Mouse (Mus musculus) heart, embryonic 10.5 days (tissue): ENCODE measurements around the gene Zfp784. TPM values are rescaled to one million over a fixed set of nuclear protein-coding genes. Genes with fewer than 3 reads are reported as not detected.

Source experiments
- DNase-seq: peaks from one replicate; pipeline ENCODE4 v3.0.0-alpha.2; 2017; ENCODE audit warnings: low spot score
- H3K27ac ChIP-seq: fragments of 300-500 bp; sonication (generic); 2 replicates; pipeline ENCODE4 v1.5.1; 2016; ENCODE audit warnings: mild to moderate bottlenecking
- H3K27me3 ChIP-seq: fragments of 300-500 bp; sonication (generic); 2 replicates; pipeline ENCODE4 v1.6.1; 2016; ENCODE audit warnings: mild to moderate bottlenecking; ENCODE audit not compliant: poor library complexity, insufficient read depth, severe bottlenecking
- H3K36me3 ChIP-seq: fragments of 300-500 bp; sonication (generic); 2 replicates; pipeline ENCODE4 v1.6.1; 2016; ENCODE audit warnings: mild to moderate bottlenecking, moderate library complexity
- H3K4me1 ChIP-seq: fragments of 300-500 bp; sonication (generic); 2 replicates; pipeline ENCODE4 v1.6.1; 2016; ENCODE audit warnings: mild to moderate bottlenecking
- H3K4me3 ChIP-seq: fragments of 300-500 bp; sonication (generic); 2 replicates; pipeline ENCODE4 v1.5.1; 2016; ENCODE audit warnings: mild to moderate bottlenecking, moderate library complexity
- H3K9me3 ChIP-seq: fragments of 300-500 bp; sonication (generic); 2 replicates; pipeline ENCODE4 v1.6.1; 2016; ENCODE audit warnings: mild to moderate bottlenecking, moderate library complexity
- WGBS: fragments of 180-500 bp; shearing (Covaris S2); methylation state at CpG from one replicate; pipeline ENCODE4 v1.1.7; 2016; 5-methylcytosine and 5-hydroxymethylcytosine counted together
- polyA plus RNA-seq: library from polyadenylated mRNA; unstranded; fragments of >200 nt; fragmentation: Nextera tagmentation; extraction: Ambion mirVana; gene quantifications from 2 replicates; pipeline ENCODE4 v1.2.1, GENCODE M21; 2016

The Zfp784 gene
- polyA plus RNA-seq, 1 experiment from 2014 or later: 3.9 TPM

DNA sequence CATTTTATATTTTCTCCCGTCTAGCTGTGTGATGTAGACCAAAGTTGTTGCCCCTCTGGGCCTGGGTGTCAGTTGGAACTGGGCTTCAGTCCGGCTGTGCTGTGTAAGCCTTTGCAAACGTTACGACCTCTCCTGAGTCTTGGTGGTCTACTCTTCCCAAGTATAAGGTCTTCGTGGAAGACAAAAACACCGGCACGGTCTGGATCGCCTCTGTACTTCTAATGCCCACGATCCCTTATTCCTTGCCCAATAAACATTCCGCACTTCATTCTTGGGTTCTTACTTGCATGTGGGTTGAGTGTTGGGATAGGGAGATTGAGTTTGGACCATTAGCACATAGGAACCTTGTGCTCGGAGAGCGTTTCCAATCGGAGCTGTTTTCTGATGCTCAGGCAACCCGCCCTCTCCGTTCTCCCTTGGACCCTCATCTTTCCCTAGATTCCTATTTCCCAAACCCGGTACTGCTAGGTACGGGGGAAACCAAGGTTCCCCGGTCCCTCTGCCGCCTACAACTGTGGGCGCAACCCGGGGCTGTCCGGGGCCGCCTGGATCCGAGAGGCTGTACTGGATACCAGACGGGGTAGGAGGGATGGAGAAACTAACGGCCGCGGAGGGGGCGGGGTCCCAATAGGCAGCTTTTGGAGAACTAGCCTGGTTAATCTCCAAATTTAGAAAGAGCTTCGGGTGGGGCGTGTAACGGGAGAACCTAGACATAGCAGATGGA is 15.4 kb upstream of the Zfp784 start:
- peaks cover 41% of the 10 kb centered on the region for H3K4me1 ChIP-seq
- H3K27me3 ChIP-seq: peaks cover 70% of the 10 kb centered on the region
- no peaks in the 10 kb centered on the region for H3K9me3 ChIP-seq
- H3K4me3 ChIP-seq: peak overlapping the region; percentile 92
- DNase-seq: no peak
- H3K27ac ChIP-seq: no peak overlapping the region
- no peaks in the 10 kb centered on the region for H3K36me3 ChIP-seq
- 7% methylated on average over 32 of the region's 32 CpGs for WGBS

DNA sequence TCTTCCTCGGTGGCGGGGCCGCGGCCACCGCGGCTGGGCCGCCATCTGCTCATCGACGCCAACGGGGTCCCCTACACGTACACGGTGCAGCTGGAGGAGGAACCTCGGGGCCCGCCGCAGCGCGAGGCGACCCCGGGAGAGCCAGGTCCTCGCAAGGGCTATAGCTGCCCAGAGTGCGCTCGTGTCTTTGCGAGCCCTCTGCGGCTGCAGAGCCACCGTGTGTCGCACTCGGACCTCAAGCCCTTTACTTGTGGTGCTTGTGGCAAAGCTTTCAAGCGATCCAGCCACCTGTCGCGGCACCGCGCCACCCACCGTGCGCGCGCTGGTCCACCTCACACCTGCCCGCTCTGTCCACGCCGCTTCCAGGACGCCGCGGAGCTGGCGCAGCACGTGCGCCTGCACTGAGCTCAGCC is 14.7 kb upstream of the Zfp784 start:
- Histone ChIP-seq H3K27me3 (peaks cover 63% of the 10 kb centered on the region), H3K36me3 (no peaks in the 10 kb centered on the region), H3K27ac (peak overlapping the region; percentile 56; the same call in 1 of the 2 replicates), H3K4me3 (peak overlapping the region; percentile 92), H3K9me3 (no peaks in the 10 kb centered on the region), H3K4me1 (peaks cover 41% of the 10 kb centered on the region)
- WGBS: 5% methylated on average over 45 of the region's 45 CpGs
- DNase-seq: no peak

DNA sequence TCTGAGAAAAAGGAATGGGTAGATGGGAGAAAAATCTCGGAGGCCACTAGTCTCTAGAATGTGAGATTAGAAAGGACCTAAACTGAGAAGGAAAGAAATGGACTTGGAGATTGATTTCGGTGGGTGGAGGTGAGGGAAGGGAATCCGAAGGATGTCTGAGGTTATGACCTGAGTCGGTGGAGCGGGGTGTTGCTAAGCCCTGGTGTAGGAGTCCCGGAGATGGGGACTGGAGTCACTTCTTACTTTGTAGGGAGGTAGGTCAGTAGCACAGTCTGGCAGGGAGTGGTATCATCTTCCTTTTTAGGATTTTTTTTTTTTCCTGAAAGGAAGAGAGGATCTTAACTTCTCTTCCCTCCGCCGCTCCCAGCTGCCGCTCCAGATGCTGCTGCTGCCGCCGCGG is 14.2 kb upstream of the Zfp784 start:
- Histone ChIP-seq H3K4me3 (peak overlapping the region; percentile 92), H3K4me1 (peaks cover 41% of the 10 kb centered on the region), H3K9me3 (no peaks in the 10 kb centered on the region), H3K36me3 (no peaks in the 10 kb centered on the region), H3K27me3 (peaks cover 58% of the 10 kb centered on the region), H3K27ac (0 out of 2 replicates have a peak overlapping the region, but pooled peaks have one; percentile 56)
- no peak for DNase-seq
- WGBS: 5% methylated on average over 12 of the region's 12 CpGs

DNA sequence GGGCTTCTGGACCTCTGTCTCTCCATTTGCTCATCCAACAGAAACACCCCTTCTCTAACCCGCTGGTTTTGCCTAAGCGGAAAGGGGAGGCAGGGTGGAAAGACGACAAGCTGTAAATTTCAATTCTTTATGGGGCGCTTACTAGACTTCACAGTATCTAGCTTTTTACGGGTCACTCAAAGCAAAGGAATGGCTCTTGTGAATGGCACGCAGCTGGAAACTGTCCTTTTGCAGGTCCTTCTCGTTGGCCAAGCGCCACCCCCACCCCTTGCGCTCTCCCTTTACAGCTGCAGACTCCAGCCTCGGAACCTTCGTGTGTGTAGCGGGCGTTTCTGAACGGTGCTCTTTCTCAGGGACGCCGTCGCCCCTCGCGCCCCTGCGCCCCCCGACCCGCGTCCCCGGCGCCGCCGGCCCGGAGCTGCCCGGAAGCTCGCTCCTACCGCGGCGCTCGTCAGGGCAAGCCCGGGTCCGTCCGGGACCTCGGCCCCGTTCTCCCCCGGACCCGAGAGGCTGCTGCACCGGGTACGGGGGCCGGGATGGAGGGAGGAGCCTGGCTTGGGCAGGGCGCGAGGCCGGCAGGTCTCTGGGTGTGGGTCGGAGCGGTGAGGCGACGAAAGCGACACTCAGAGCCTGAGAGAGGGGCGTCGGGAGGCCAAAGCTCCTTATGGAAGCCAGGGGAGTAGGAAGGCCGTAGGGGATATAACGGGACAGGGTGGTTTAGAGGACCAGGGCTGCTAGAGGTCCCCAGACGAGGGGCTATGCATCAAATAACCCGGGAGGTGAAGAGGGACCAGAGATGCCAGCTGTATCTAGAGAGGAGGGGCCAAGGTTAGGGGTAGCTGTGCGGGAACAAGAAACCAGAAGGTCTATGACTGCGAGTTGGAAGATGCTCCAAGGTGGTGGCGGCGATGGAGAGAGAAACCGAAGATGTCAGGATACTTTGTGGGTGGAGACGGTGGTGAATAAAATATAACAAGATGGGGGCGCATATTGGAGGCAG is 13.2 kb upstream of the Zfp784 start, which contains the start of gene Zfp580:
Gene Zfp580 (plus strand): TSS at position 346 of the 1,000 bp plus-strand sequence.
- Histone ChIP-seq H3K4me1 (peaks cover 35% of the 10 kb centered on the region), H3K27ac (peak within 1 kb of the TSS; percentile 94), H3K9me3 (no peaks in the 10 kb centered on the region), H3K27me3 (peaks cover 49% of the 10 kb centered on the region), H3K4me3 (peak within 1 kb of the TSS; percentile 92), H3K36me3 (no peaks in the 10 kb centered on the region)
- 1% methylated on average over 65 of the region's 65 CpGs for WGBS
- peak; percentile 88 for DNase-seq

DNA sequence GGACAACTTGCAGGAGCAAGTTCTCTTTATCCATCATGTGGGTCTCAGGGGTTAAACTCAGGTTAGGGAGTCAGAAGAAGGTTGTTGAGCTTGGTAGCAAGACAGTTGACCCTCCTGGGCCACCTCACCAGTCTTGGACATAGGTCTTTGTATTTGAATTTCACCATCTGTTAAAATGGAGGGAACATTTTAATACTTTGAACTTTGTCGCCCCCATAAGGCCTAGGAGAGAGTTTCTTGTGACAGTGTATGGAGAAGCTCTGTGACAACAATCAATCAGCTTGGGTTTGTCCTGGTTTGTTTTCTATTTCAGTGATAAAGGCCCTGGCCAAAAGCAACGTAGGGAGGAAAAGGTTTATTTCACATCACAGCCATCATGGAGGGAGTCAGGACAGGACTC is 9.1 kb upstream of the Zfp784 start:
- Histone ChIP-seq H3K36me3 (no peaks in the 10 kb centered on the region), H3K9me3 (no peaks in the 10 kb centered on the region), H3K4me1 (peaks cover 14% of the 10 kb centered on the region; the same call in 1 of the 2 replicates), H3K27ac (no peak overlapping the region), H3K27me3 (peaks cover 7% of the 10 kb centered on the region), H3K4me3 (no peak overlapping the region)
- DNase-seq: no peak
- WGBS: 17% methylated on average over 2 of the region's 2 CpGs

DNA sequence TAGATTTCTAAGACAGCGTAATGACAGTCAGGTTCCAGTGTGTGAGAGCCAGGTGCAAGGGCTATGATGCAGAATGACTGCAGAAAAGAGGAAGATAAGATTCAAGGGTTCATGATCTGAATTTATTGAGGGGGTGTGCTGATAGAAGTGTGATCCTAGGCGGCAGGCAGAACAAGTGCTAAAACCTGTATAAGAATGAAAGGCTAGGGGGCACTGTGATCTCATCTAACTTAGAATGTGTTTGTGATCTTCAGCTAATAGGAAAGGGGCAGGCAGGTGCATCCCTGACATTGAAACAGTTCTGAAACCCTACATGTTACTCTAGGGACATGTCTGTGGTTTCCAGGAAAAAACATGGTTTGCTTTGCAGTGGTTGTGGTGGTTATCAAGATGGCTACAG is 7.9 kb upstream of the Zfp784 start:
- Histone ChIP-seq H3K4me3 (no peak overlapping the region), H3K4me1 (0 out of 2 replicates have a peak, but pooled peaks cover 8% of the 10 kb centered on the region), H3K9me3 (no peaks in the 10 kb centered on the region), H3K27me3 (no peaks in the 10 kb centered on the region), H3K36me3 (peaks cover 4% of the 10 kb centered on the region; the same call in 1 of the 2 replicates), H3K27ac (no peak overlapping the region)
- DNase-seq: no peak
- WGBS: 68% methylated on average over 2 of the region's 2 CpGs

DNA sequence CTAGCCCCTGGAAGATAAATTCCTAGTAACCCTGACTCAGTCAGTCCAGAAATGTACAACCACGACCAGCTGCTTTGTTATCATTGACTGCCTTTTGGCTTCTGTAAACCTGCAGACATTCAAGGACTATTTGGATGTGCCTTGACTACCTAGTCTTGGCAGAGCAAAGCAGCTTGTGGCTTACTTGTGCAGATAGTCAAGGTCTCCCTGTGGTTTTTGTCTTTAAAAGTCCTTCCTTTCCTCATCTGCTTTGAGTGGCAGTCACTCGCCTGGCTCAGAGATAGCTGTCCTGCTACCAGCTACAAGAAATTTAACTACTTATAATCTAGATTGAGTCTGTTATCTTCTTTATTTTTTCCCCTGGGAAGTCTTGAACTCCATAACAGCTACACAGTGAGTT is 6.7 kb upstream of the Zfp784 start:
- Histone ChIP-seq H3K4me1 (no peaks in the 10 kb centered on the region), H3K4me3 (no peak overlapping the region), H3K27ac (no peak overlapping the region), H3K9me3 (no peaks in the 10 kb centered on the region), H3K36me3 (peaks cover 7% of the 10 kb centered on the region; the same call in 1 of the 2 replicates), H3K27me3 (no peaks in the 10 kb centered on the region)
- DNase-seq: no peak
- 67% methylated on average over 2 of the region's 2 CpGs for WGBS

DNA sequence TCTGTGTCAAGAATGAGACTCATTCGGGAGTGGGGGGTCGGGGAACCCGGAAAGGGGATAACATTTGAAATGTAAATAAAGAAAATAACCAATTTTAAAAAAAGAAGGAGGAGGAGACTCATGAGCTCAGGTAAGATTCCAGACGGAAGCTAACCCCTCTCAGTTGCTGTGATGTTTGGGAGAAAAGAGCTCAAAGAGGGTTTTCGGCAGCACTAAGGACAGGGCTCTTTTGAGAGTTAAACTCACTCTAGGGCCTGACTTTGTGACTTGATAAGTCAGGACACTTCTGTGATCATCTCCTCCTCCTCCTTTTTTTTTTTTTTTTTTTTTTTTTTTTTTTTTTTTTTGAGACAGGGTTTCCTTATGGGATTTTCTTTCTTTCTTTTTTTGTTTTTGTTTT is 694 bp upstream of the Zfp784 start:
- Histone ChIP-seq H3K4me1 (peaks cover 13% of the 10 kb centered on the region; the same call in 1 of the 2 replicates), H3K4me3 (peak overlapping the region; percentile 87), H3K36me3 (peaks cover 35% of the 10 kb centered on the region), H3K27ac (peak overlapping the region; percentile 99), H3K27me3 (no peaks in the 10 kb centered on the region), H3K9me3 (no peaks in the 10 kb centered on the region)
- no peak for DNase-seq
- 35% methylated on average over 5 of the region's 5 CpGs for WGBS

DNA sequence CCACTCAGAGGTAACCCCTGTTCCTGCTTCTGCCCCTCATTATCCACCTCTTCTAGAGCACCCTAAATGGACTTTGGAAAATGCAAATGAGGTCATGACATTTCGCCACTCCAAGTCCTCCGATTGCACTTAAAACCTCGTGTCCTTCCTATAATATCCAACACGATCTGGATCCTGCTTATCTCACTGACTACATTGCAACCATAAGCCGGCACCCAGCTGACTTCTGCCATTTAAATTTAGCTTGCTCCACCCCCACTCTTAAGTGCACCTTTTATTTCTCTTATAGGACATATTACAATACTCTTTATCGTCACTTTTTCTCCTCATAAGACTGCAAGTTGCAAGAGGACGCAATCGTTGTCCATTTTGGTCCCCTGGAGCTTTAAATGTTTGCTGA is 779 bp downstream of the Zfp784 start:
- WGBS: 81% methylated on average over 8 of the region's 8 CpGs
- peak overlapping the region; percentile 99; the same call in 1 of the 2 replicates for H3K27ac ChIP-seq
- H3K9me3 ChIP-seq: 0 out of 2 replicates have a peak, but pooled peaks cover under 1% of the 10 kb centered on the region
- no peaks in the 10 kb centered on the region for H3K27me3 ChIP-seq
- peaks cover 50% of the 10 kb centered on the region for H3K36me3 ChIP-seq
- H3K4me1 ChIP-seq: peaks cover 13% of the 10 kb centered on the region; the same call in 1 of the 2 replicates
- H3K4me3 ChIP-seq: peak overlapping the region; percentile 87
- no peak for DNase-seq

DNA sequence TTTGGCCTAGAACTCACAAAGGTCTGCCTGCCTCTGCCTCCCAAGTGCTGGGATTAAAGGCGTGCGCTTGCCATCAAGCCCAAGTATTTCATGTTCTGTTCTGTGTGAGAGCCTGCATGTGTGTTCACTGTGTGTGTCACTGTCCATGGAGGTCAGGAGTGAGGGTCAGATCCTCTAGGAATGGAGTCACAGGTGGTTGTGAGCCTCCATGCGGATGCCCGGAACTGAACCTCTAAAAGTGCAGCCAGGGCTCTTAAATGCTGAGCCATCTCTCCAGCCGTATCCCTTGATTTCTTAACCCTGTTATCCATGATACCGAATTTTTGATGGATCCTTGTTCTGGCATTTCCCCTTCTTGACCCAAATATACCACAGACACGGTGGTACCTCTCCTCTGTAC is 1.2 kb downstream of the Zfp784 start:
- Histone ChIP-seq H3K27ac (no peak overlapping the region), H3K27me3 (no peaks in the 10 kb centered on the region), H3K9me3 (peaks cover 4% of the 10 kb centered on the region), H3K4me3 (0 out of 2 replicates have a peak overlapping the region, but pooled peaks have one; percentile 87), H3K4me1 (peaks cover 13% of the 10 kb centered on the region; the same call in 1 of the 2 replicates), H3K36me3 (peaks cover 54% of the 10 kb centered on the region)
- WGBS: 86% methylated on average over 7 of the region's 7 CpGs
- DNase-seq: no peak

DNA sequence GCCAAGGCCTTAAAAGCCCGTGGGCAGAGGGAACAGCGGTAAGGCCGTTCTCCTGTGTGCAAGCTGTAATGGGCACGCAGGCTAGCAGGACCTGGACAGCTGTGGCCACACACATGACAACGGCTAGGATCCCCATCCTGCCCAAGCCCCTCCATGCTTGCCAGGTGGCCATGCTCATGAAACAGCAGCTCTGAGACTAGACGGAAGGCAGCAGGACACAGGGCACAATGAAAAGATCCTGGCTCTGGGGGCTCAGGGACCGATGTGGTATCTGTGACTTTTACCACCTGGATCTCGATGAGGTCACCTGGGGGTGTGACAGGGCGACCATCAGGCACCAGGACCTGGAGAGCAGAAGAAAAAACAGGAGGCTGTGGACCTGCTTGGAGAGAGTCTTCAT is 2.1 kb downstream of the Zfp784 start:
- Histone ChIP-seq H3K36me3 (peaks cover 59% of the 10 kb centered on the region), H3K27me3 (no peaks in the 10 kb centered on the region), H3K9me3 (peaks cover 13% of the 10 kb centered on the region), H3K4me1 (peaks cover 13% of the 10 kb centered on the region; the same call in 1 of the 2 replicates), H3K27ac (no peak overlapping the region), H3K4me3 (no peak overlapping the region)
- WGBS: 86% methylated on average over 9 of the region's 9 CpGs
- DNase-seq: no peak

DNA sequence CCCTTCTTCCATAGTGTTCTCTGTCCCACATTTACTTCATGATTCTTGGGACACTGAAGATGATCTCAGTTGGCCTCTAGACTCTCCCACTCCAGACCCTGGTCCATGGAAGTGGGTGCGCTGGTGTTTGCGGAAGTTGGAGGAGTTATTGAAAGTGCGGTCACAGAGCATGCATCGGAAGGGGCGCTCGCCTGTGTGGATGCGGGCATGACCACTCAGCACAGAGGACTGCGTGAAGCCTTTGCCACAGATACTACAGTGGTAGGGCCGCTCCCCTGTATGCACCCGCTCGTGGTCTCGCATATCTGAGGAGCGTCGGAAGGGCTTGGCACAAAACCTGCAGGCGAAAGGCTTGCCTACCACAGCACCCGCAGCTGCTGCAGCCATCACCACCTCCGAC is 2.6 kb downstream of the Zfp784 start:
- Histone ChIP-seq H3K27me3 (no peaks in the 10 kb centered on the region), H3K9me3 (peaks cover 18% of the 10 kb centered on the region), H3K36me3 (peaks cover 64% of the 10 kb centered on the region), H3K4me3 (no peak overlapping the region), H3K4me1 (peaks cover 13% of the 10 kb centered on the region; the same call in 1 of the 2 replicates), H3K27ac (no peak overlapping the region)
- DNase-seq: no peak
- WGBS: 93% methylated on average over 17 of the region's 17 CpGs
